Mouse (Mus musculus): ENCODE data around the gene Fto. TPM values are rescaled to one million over a fixed set of nuclear protein-coding genes. Genes with fewer than 3 reads are reported as not detected.

Fto gene
- total and polyA plus RNA-seq, 2 experiments from 2014 or later: 86.8 to 122 TPM

- Histone ChIP-seq H3K4me1 (ENCODE audit: insufficient read depth) (no peaks in the 10 kb centered on the region), H3K4me3 (ENCODE audit: low read depth, low read length) (no peak overlapping the region), H3K9ac (no peak overlapping the region), H3K4me2 (ENCODE audit: low read depth) (no peak overlapping the region), H3K27ac (ENCODE audit: low read depth, low read length) (no peak overlapping the region), H3K36me3 (ENCODE audit: insufficient read depth) (no peaks in the 10 kb centered on the region), H3K9me3 (ENCODE audit: low read length) (no peaks in the 10 kb centered on the region), H3K27me3 (ENCODE audit: insufficient read depth, low read length) (no peaks in the 10 kb centered on the region)
- TF ChIP-seq CTCF (IDR thresholded peaks at IDR 0.05; ENCODE audit: low read depth): no peak
- WGBS: 88% methylated on average over 8 of the region's 8 CpGs
- ATAC-seq: no peak
- DNase-seq: no peak
Observed at GRCm38 (mm10) chr8:91539586-91539985, 226.3 kb downstream of the Fto start.

GRCm38 (mm10) chr8:91541229-91541628 is 227.9 kb downstream of the Fto start:
- H3K4me3 ChIP-seq (ENCODE audit: low read depth, low read length): no peak overlapping the region
- ATAC-seq (no peak), DNase-seq (no peak)
- no peaks in the 10 kb centered on the region for H3K27me3 ChIP-seq (ENCODE audit: insufficient read depth, low read length)
- no peaks in the 10 kb centered on the region for H3K36me3 ChIP-seq (ENCODE audit: insufficient read depth)
- H3K4me2 ChIP-seq (ENCODE audit: low read depth): no peak overlapping the region
- no peaks in the 10 kb centered on the region for H3K4me1 ChIP-seq (ENCODE audit: insufficient read depth)
- TF ChIP-seq CTCF (IDR thresholded peaks at IDR 0.05; ENCODE audit: low read depth): no peak
- H3K9ac ChIP-seq: no peak overlapping the region
- H3K9me3 ChIP-seq (ENCODE audit: low read length): no peaks in the 10 kb centered on the region
- no peak overlapping the region for H3K27ac ChIP-seq (ENCODE audit: low read depth, low read length)
- 90% methylated on average over 3 of the region's 3 CpGs for WGBS

GRCm38 (mm10) chr8:91545561-91545960 is 232.2 kb downstream of the Fto start:
- no peak for TF ChIP-seq CTCF (IDR thresholded peaks at IDR 0.05; ENCODE audit: low read depth)
- H3K4me2 ChIP-seq (ENCODE audit: low read depth): no peak overlapping the region
- H3K4me3 ChIP-seq (ENCODE audit: low read depth, low read length): no peak overlapping the region
- no peak overlapping the region for H3K27ac ChIP-seq (ENCODE audit: low read depth, low read length)
- H3K36me3 ChIP-seq (ENCODE audit: insufficient read depth): no peaks in the 10 kb centered on the region
- DNase-seq: no peak
- H3K9me3 ChIP-seq (ENCODE audit: low read length): no peaks in the 10 kb centered on the region
- no peaks in the 10 kb centered on the region for H3K27me3 ChIP-seq (ENCODE audit: insufficient read depth, low read length)
- WGBS: 94% methylated on average over 3 of the region's 3 CpGs
- H3K9ac ChIP-seq: no peak overlapping the region
- no peak for ATAC-seq
- no peaks in the 10 kb centered on the region for H3K4me1 ChIP-seq (ENCODE audit: insufficient read depth)

DNA sequence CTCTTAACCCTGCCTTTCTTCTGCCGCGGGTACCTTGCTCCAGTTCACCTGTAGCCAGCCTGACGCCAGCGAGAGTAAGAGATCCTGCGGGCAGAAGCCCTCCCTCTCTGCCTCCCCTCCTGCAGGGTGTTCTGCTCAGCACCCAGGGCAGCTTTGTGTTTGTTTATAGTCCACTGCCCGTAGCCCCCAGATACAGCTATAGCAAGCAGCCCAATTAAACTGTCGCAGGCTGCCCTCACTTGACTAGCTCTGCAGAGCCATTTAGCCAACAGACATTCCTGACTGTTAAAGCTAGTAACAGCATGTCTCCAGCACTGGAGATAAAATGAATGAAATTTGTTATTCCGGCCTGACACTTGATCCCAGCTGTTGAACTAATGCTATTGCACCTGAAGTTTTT is 233.3 kb downstream of the Fto start:
- no peak overlapping the region for H3K4me2 ChIP-seq (ENCODE audit: low read depth)
- 43% methylated on average over 8 of the region's 8 CpGs for WGBS
- H3K4me3 ChIP-seq (ENCODE audit: low read depth, low read length): no peak overlapping the region
- no peaks in the 10 kb centered on the region for H3K27me3 ChIP-seq (ENCODE audit: insufficient read depth, low read length)
- H3K27ac ChIP-seq (ENCODE audit: low read depth, low read length): no peak overlapping the region
- no peaks in the 10 kb centered on the region for H3K36me3 ChIP-seq (ENCODE audit: insufficient read depth)
- no peaks in the 10 kb centered on the region for H3K4me1 ChIP-seq (ENCODE audit: insufficient read depth)
- ATAC-seq (no peak), DNase-seq (no peak)
- H3K9me3 ChIP-seq (ENCODE audit: low read length): no peaks in the 10 kb centered on the region
- no peak for TF ChIP-seq CTCF (IDR thresholded peaks at IDR 0.05; ENCODE audit: low read depth)
- H3K9ac ChIP-seq: no peak overlapping the region

DNA sequence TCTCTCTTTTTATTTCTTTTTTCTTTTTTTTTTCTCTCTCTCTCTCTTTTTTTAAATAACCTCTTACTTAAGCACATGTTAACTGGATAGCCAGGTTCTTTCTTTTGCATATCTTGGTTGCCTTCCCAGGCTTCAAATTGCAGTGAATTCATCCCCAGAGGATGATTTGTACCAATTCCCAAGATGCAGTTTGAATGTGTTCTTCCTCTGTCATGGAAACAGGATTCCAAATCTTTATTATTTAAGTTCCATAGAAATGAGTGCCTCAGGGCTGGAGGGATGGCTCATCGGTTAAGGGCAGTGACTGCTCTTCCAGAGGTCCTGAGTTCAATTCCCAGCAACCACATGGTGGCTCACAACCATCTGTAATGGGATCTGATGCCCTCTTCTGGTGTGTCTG is 236.8 kb downstream of the Fto start:
- 93% methylated on average over 1 of the region's 1 CpGs for WGBS
- H3K4me2 ChIP-seq (ENCODE audit: low read depth): no peak overlapping the region
- DNase-seq (no peak), ATAC-seq (no peak)
- no peak for TF ChIP-seq CTCF (IDR thresholded peaks at IDR 0.05; ENCODE audit: low read depth)
- no peaks in the 10 kb centered on the region for H3K36me3 ChIP-seq (ENCODE audit: insufficient read depth)
- H3K4me1 ChIP-seq (ENCODE audit: insufficient read depth): 0 out of 2 replicates have a peak, but pooled peaks cover 8% of the 10 kb centered on the region
- H3K4me3 ChIP-seq (ENCODE audit: low read depth, low read length): no peak overlapping the region
- H3K9ac ChIP-seq: no peak overlapping the region
- H3K27me3 ChIP-seq (ENCODE audit: insufficient read depth, low read length): no peaks in the 10 kb centered on the region
- H3K9me3 ChIP-seq (ENCODE audit: low read length): no peaks in the 10 kb centered on the region
- H3K27ac ChIP-seq (ENCODE audit: low read depth, low read length): no peak overlapping the region

DNA sequence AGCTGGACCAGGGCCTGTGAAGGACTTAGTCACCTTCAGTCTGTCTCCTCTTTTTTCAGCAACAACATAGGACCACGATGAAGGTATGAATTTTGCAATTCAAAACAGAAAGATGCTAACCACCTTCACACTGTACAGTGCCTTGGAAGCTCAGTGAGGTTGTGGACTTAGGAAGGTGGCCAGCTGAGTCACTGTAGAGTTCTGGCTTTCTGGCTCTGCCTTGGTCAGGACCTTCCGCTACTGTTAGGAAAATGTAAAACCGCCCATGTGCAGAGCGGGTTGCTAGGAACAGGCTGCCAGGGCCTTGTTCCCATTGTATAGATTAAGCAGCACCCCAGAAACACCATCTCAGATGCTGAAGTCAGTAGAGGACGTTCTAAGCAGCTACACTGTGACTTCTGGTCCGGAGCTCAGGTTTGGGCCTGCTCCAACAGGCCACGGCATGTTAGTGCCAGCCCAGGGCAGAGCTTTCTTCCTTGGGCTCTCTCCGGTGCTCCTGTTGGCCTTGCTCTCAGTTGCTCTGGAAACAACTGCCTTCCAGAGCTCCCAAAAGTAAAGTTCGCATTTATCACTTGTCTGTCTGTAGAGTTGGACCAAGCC is 237.9 kb downstream of the Fto start:
- 63% methylated on average over 9 of the region's 9 CpGs for WGBS
- peak; percentile 36; the same call in 1 of the 2 replicates for ATAC-seq

GRCm38 (mm10) chr8:91551775-91552538 is 238.6 kb downstream of the Fto start:
- Histone ChIP-seq H3K27ac (ENCODE audit: low read depth, low read length) (peak overlapping the region; percentile 54), H3K9me3 (ENCODE audit: low read length) (no peaks in the 10 kb centered on the region), H3K4me3 (ENCODE audit: low read depth, low read length) (no peak overlapping the region), H3K36me3 (ENCODE audit: insufficient read depth) (no peaks in the 10 kb centered on the region), H3K4me2 (ENCODE audit: low read depth) (no peak overlapping the region), H3K9ac (no peak overlapping the region), H3K27me3 (ENCODE audit: insufficient read depth, low read length) (no peaks in the 10 kb centered on the region), H3K4me1 (ENCODE audit: insufficient read depth) (0 out of 2 replicates have a peak, but pooled peaks cover 8% of the 10 kb centered on the region)
- 27% methylated on average over 10 of the region's 10 CpGs for WGBS
- peak; percentile 83 for ATAC-seq
- TF ChIP-seq CTCF (IDR thresholded peaks at IDR 0.05; ENCODE audit: low read depth): no peak
- peak; percentile 69 for DNase-seq

More for the DNA sequence above, 237.9 kb downstream of the Fto start:
- no peak overlapping the region for H3K9ac ChIP-seq
- peak overlapping the region; percentile 54; the same call in 1 of the 2 replicates for H3K27ac ChIP-seq (ENCODE audit: low read depth, low read length)
- H3K4me3 ChIP-seq (ENCODE audit: low read depth, low read length): no peak overlapping the region
- H3K27me3 ChIP-seq (ENCODE audit: insufficient read depth, low read length): no peaks in the 10 kb centered on the region
- no peaks in the 10 kb centered on the region for H3K9me3 ChIP-seq (ENCODE audit: low read length)
- H3K4me2 ChIP-seq (ENCODE audit: low read depth): no peak overlapping the region
- no peaks in the 10 kb centered on the region for H3K36me3 ChIP-seq (ENCODE audit: insufficient read depth)
- no peak for TF ChIP-seq CTCF (IDR thresholded peaks at IDR 0.05; ENCODE audit: low read depth)
- DNase-seq: no peak
- H3K4me1 ChIP-seq (ENCODE audit: insufficient read depth): 0 out of 2 replicates have a peak, but pooled peaks cover 8% of the 10 kb centered on the region
